Mouse (Mus musculus): ENCODE measurements around the gene Slc4a2. TPM values are rescaled to one million over a fixed set of nuclear protein-coding genes. Genes with fewer than 3 reads are reported as not detected.
A peak's percentile ranks its signal among the peaks of the same experiment; 100 is the strongest.
"Not testable (repeated sequence)": the region's sequence is repeated elsewhere in the genome, so short reads cannot be mapped to it uniquely, and the experiment has no call there.

The Slc4a2 gene
- polyA plus RNA-seq, 1 experiment from 2014 or later = 45.1 TPM

DNA sequence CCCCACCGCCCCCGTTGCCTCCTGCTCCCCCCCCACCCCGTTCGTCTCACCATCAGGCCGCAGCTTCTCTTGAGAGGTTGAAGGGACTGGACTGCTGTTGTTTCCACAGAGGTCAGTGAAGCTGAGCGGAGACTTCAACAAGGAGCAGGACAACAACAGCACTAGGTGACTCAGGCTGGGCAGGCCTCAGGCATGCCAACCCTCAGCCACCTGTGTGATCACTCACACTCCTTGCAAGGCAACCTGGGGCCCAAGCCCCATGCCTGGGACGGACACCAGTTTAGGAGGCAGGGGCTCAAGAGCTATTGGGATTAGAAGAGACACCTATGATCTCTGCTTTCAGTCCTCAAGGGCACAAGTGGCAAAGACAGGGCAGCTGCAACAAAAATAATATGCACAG, 31.8 kb upstream of the Slc4a2 start, which contains the start of gene Atg9b:
Atg9b (minus strand) TSS at position 280 of the 400 bp plus-strand sequence.
- Histone ChIP-seq H3K4me1 (replicated peaks; ENCODE audit: control insufficient read depth, insufficient read depth, low read length) (peaks cover 16% of the 10 kb centered on the region), H3K9ac (ENCODE audit: low read length) (no peak within 1 kb of the TSS), H3K27ac (ENCODE audit: low read length) (no peak within 1 kb of the TSS), H3K9me3 (ENCODE audit: control insufficient read depth, low read length) (no peaks in the 10 kb centered on the region), H3K27me3 (ENCODE audit: control insufficient read depth, insufficient read depth, low read depth, low read length) (peaks cover 14% of the 10 kb centered on the region), H3K4me3 (ENCODE audit: low read length) (no peak within 1 kb of the TSS), H3K36me3 (ENCODE audit: control insufficient read depth, insufficient read depth, low read length) (no peaks in the 10 kb centered on the region), H3K4me2 (ENCODE audit: low read depth, low read length) (no peak within 1 kb of the TSS)
- 80% methylated on average over 7 of the region's 7 CpGs for WGBS
- no peak for ATAC-seq (ENCODE audit: low read depth)

- H3K36me3 ChIP-seq (ENCODE audit: control insufficient read depth, insufficient read depth, low read length) = no peaks in the 10 kb centered on the region
- no peaks in the 10 kb centered on the region for H3K9me3 ChIP-seq (ENCODE audit: control insufficient read depth, low read length)
- 58% methylated on average over 7 of the region's 7 CpGs for WGBS
- peaks cover 9% of the 10 kb centered on the region; the same call in 1 of the 2 replicates for H3K4me1 ChIP-seq (replicated peaks; ENCODE audit: control insufficient read depth, insufficient read depth, low read length)
- peaks cover 6% of the 10 kb centered on the region for H3K27me3 ChIP-seq (ENCODE audit: control insufficient read depth, insufficient read depth, low read depth, low read length)
- ATAC-seq (ENCODE audit: low read depth) = no peak
- no peak overlapping the region for H3K9ac ChIP-seq (ENCODE audit: low read length)
- no peak overlapping the region for H3K4me3 ChIP-seq (ENCODE audit: low read length)
- no peak overlapping the region for H3K27ac ChIP-seq (ENCODE audit: low read length)
- no peak overlapping the region for H3K4me2 ChIP-seq (ENCODE audit: low read depth, low read length)
These were observed 30.9 kb upstream of the Slc4a2 start for GRCm38 (mm10) chr5:24392724-24393123.

DNA sequence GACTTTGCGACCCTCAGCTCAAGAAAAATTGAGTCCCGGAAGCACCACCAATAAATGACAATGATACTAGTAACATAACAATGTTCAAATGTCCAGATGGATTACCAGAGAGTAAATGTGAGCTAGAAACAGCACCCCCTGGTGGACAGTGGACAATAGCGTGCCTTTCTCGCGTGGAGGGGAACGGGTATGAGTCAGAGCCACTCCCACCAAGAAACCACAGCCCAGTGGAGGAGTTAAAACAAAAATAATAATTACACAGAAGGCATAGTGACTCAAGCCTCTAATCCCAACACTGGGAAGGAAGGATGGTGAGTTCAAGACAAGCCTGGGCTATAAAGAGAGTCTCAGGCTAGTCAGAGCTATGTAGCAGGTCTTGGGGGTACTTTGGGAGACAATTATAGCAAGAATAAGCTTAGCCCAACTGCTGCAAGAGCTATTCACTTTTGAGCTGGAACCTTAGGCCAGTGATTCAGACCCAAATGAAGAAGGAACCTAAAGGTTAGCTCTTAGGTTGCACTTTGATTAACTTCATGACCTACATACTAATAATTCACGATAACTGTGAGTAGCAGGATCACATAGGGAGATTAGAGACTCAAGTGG, 30.1 kb upstream of the Slc4a2 start, which contains the start of gene Abcb8:
Abcb8 (plus strand) TSS at position 272 of the 606 bp plus-strand sequence.
- H3K27ac ChIP-seq (ENCODE audit: low read length) = peak within 1 kb of the TSS; percentile 76
- ATAC-seq (ENCODE audit: low read depth) = no peak
- H3K4me1 ChIP-seq (replicated peaks; ENCODE audit: control insufficient read depth, insufficient read depth, low read length) = peaks cover 4% of the 10 kb centered on the region; the same call in 1 of the 2 replicates
- H3K4me2 ChIP-seq (ENCODE audit: low read depth, low read length) = peak within 1 kb of the TSS; percentile 57
- H3K4me3 ChIP-seq (ENCODE audit: low read length) = peak within 1 kb of the TSS; percentile 65
- peak within 1 kb of the TSS; percentile 71 for H3K9ac ChIP-seq (ENCODE audit: low read length)
- H3K27me3 ChIP-seq (ENCODE audit: control insufficient read depth, insufficient read depth, low read depth, low read length) = peaks cover 3% of the 10 kb centered on the region
- 18% methylated on average over 7 of the region's 7 CpGs for WGBS
- H3K36me3 ChIP-seq (ENCODE audit: control insufficient read depth, insufficient read depth, low read length) = 0 out of 2 replicates have a peak, but pooled peaks cover 2% of the 10 kb centered on the region
- no peaks in the 10 kb centered on the region for H3K9me3 ChIP-seq (ENCODE audit: control insufficient read depth, low read length)

DNA sequence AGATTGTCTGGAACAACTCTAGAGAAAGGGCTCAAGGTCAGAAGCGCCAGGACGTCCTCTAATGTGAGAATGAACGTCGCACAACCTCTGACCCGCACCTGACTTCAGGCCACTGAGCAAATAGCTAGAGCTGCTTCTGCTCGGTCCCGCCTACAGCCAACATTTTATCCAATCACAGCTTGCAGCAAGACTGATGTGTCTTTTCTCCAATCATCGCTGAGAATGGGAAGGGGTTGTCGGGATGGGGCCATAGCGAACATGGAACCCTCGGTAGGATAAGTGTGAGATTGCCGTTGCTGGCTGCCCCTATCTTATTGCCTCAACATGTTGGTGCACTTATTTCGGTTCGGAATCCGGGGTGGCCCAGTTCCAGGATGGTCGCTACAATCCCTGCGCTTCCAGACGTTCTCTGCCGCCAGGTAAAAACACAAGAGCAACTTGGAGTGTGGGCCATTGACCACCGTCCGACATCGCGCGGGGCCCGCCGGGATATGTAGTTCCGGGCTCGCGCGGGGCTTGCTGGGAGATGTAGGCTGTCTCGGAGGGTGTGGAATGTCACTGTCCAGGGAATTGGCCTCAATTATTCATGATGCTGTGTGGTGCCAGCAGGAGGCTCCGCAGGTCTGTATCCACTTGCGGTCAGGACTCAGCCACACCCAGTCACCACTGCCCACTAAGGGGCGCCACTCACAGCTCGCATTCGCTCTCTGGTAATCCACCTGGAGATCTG, 29.3 kb upstream of the Slc4a2 start:
- ATAC-seq (ENCODE audit: low read depth) = peak; percentile 97
- H3K36me3 ChIP-seq (ENCODE audit: control insufficient read depth, insufficient read depth, low read length) = 0 out of 2 replicates have a peak, but pooled peaks cover 2% of the 10 kb centered on the region
- H3K9me3 ChIP-seq (ENCODE audit: control insufficient read depth, low read length) = no peaks in the 10 kb centered on the region
- H3K4me2 ChIP-seq (ENCODE audit: low read depth, low read length) = peak overlapping the region; percentile 57
- H3K4me1 ChIP-seq (replicated peaks; ENCODE audit: control insufficient read depth, insufficient read depth, low read length) = peaks cover 4% of the 10 kb centered on the region; the same call in 1 of the 2 replicates
- H3K27me3 ChIP-seq (ENCODE audit: control insufficient read depth, insufficient read depth, low read depth, low read length) = no peaks in the 10 kb centered on the region
- H3K9ac ChIP-seq (ENCODE audit: low read length) = peak overlapping the region; percentile 71
- H3K27ac ChIP-seq (ENCODE audit: low read length) = peak overlapping the region; percentile 76
- 2% methylated on average over 36 of the region's 36 CpGs for WGBS
- H3K4me3 ChIP-seq (ENCODE audit: low read length) = peak overlapping the region; percentile 65

GRCm38 (mm10) chr5:24396254-24396653, 27.4 kb upstream of the Slc4a2 start:
- H3K36me3 ChIP-seq (ENCODE audit: control insufficient read depth, insufficient read depth, low read length); H3K4me1 ChIP-seq (replicated peaks; ENCODE audit: control insufficient read depth, insufficient read depth, low read length); ATAC-seq (ENCODE audit: low read depth); H3K27me3 ChIP-seq (ENCODE audit: control insufficient read depth, insufficient read depth, low read depth, low read length); H3K4me2 ChIP-seq (ENCODE audit: low read depth, low read length); H3K9ac ChIP-seq (ENCODE audit: low read length); H3K4me3 ChIP-seq (ENCODE audit: low read length); H3K27ac ChIP-seq (ENCODE audit: low read length); H3K9me3 ChIP-seq (ENCODE audit: control insufficient read depth, low read length): not testable (repeated sequence)
- 83% methylated on average over 6 of the region's 6 CpGs for WGBS

DNA sequence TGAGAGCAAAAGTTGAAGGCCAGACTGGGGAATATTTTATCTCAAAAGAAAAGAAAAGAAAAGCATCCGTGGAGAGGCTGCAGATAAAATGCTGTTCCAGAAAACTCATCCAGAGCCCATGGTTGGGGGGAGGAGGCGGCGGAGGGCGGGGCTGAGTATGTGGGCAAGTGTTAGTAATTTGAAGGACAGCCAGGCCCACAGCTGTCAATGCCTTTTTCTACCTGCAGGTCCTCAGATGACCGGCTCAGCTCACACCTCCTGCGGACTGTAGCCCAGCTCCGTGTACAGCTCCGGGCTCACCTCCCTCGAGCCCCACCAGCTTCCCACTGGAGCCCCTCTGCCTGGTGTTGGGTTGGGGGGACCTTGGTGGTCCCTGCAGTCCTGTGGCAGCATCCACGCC, 24.0 kb upstream of the Slc4a2 start:
- H3K9me3 ChIP-seq (ENCODE audit: control insufficient read depth, low read length) = no peaks in the 10 kb centered on the region
- no peaks in the 10 kb centered on the region for H3K27me3 ChIP-seq (ENCODE audit: control insufficient read depth, insufficient read depth, low read depth, low read length)
- H3K36me3 ChIP-seq (ENCODE audit: control insufficient read depth, insufficient read depth, low read length) = peaks cover 8% of the 10 kb centered on the region
- no peak overlapping the region for H3K4me3 ChIP-seq (ENCODE audit: low read length)
- H3K4me1 ChIP-seq (replicated peaks; ENCODE audit: control insufficient read depth, insufficient read depth, low read length) = 0 out of 2 replicates have a peak, but pooled peaks cover 4% of the 10 kb centered on the region
- H3K4me2 ChIP-seq (ENCODE audit: low read depth, low read length) = no peak overlapping the region
- no peak for ATAC-seq (ENCODE audit: low read depth)
- no peak overlapping the region for H3K27ac ChIP-seq (ENCODE audit: low read length)
- no peak overlapping the region for H3K9ac ChIP-seq (ENCODE audit: low read length)
- 85% methylated on average over 10 of the region's 10 CpGs for WGBS

GRCm38 (mm10) chr5:24400362-24400761, 23.3 kb upstream of the Slc4a2 start:
- Histone ChIP-seq H3K36me3 (ENCODE audit: control insufficient read depth, insufficient read depth, low read length) (peaks cover 8% of the 10 kb centered on the region), H3K9me3 (ENCODE audit: control insufficient read depth, low read length) (no peaks in the 10 kb centered on the region), H3K4me2 (ENCODE audit: low read depth, low read length) (no peak overlapping the region), H3K4me3 (ENCODE audit: low read length) (no peak overlapping the region), H3K27me3 (ENCODE audit: control insufficient read depth, insufficient read depth, low read depth, low read length) (no peaks in the 10 kb centered on the region), H3K9ac (ENCODE audit: low read length) (no peak overlapping the region), H3K27ac (ENCODE audit: low read length) (no peak overlapping the region), H3K4me1 (replicated peaks; ENCODE audit: control insufficient read depth, insufficient read depth, low read length) (no peaks in the 10 kb centered on the region)
- WGBS = 81% methylated on average over 11 of the region's 11 CpGs
- ATAC-seq (ENCODE audit: low read depth) = no peak

- WGBS = 90% methylated on average over 5 of the region's 5 CpGs
- Histone ChIP-seq H3K4me1 (replicated peaks; ENCODE audit: control insufficient read depth, insufficient read depth, low read length) (no peaks in the 10 kb centered on the region), H3K9me3 (ENCODE audit: control insufficient read depth, low read length) (no peaks in the 10 kb centered on the region), H3K4me3 (ENCODE audit: low read length) (no peak overlapping the region), H3K4me2 (ENCODE audit: low read depth, low read length) (no peak overlapping the region), H3K27me3 (ENCODE audit: control insufficient read depth, insufficient read depth, low read depth, low read length) (no peaks in the 10 kb centered on the region), H3K27ac (ENCODE audit: low read length) (no peak overlapping the region), H3K36me3 (ENCODE audit: control insufficient read depth, insufficient read depth, low read length) (peaks cover 8% of the 10 kb centered on the region), H3K9ac (ENCODE audit: low read length) (no peak overlapping the region)
- ATAC-seq (ENCODE audit: low read depth) = no peak
These were observed 22.6 kb upstream of the Slc4a2 start for GRCm38 (mm10) chr5:24400911-24401605.

DNA sequence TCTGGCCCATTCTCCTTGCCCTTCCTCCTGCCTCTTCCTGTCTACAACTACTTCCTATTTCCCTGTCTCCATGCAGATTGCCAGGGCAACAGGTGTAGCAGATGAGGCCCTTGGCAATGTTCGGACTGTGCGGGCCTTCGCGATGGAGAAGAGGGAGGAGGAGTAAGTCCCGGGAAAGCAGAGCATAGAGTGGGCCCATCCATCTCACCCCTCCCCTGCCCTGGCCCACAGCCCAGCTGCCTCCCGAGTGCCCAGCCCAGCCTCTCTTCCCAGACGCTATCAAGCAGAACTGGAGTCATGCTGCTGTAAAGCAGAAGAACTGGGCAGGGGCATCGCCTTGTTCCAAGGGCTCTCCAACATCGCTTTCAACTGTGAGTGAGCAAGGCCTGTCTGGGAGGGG, 21.7 kb upstream of the Slc4a2 start:
- Histone ChIP-seq H3K27me3 (ENCODE audit: control insufficient read depth, insufficient read depth, low read depth, low read length) (no peaks in the 10 kb centered on the region), H3K4me2 (ENCODE audit: low read depth, low read length) (no peak overlapping the region), H3K4me3 (ENCODE audit: low read length) (no peak overlapping the region), H3K9ac (ENCODE audit: low read length) (no peak overlapping the region), H3K27ac (ENCODE audit: low read length) (no peak overlapping the region), H3K4me1 (replicated peaks; ENCODE audit: control insufficient read depth, insufficient read depth, low read length) (no peaks in the 10 kb centered on the region), H3K9me3 (ENCODE audit: control insufficient read depth, low read length) (no peaks in the 10 kb centered on the region), H3K36me3 (ENCODE audit: control insufficient read depth, insufficient read depth, low read length) (peaks cover 11% of the 10 kb centered on the region)
- ATAC-seq (ENCODE audit: low read depth) = peak; percentile 20; the same call in 1 of the 2 replicates
- 69% methylated on average over 9 of the region's 9 CpGs for WGBS
